Mouse (Mus musculus): Measurements from ENCODE around the gene Ctnnbl1. TPM values are rescaled to one million over a fixed set of nuclear protein-coding genes. Genes with fewer than 3 reads are reported as not detected.

Ctnnbl1 gene
- total and polyA plus RNA-seq, 3 experiments, result 46.0 to 57.2 (median 48.6) TPM

GRCm38 (mm10) chr2:157802666-157803065 lies 65.5 kb downstream of the Ctnnbl1 start:
- no peak overlapping the region for H3K4me3 ChIP-seq (replicated peaks in 1 of 3; ENCODE audit: low read depth in 2 of 3, low read length in 2 of 3, poor library complexity in 1 of 3)
- H3K4me1 ChIP-seq (ENCODE audit: control insufficient read depth in 1 of 2, insufficient read depth in 2 of 2), result peaks cover 2 to 85% of the 10 kb centered on the region in 2 experiments; a peak in 2 of 4 replicates
- H3K9me3 ChIP-seq (replicated peaks; ENCODE audit: low read length), result no peaks in the 10 kb centered on the region
- H3K27ac ChIP-seq (ENCODE audit: insufficient read depth, low read depth), result no peak overlapping the region
- peaks cover 8 to 46% of the 10 kb centered on the region in 2 experiments for H3K36me3 ChIP-seq (replicated peaks in 1 of 2; ENCODE audit: control insufficient read depth in 1 of 2, insufficient read depth in 1 of 2, low read length in 1 of 2)
- dilution Hi-C loops (cut with MboI; ENCODE audit: extremely low pct_ligation_motif_present, extremely low pct_unique_long_range_greater_than_20kb, low sequenced_read_pairs), result no loop called here
- TF ChIP-seq HCFC1 (IDR thresholded peaks at IDR 0.05; ENCODE audit: low read depth, low read length) (no peak), ELF1 (IDR thresholded peaks at IDR 0.05; ENCODE audit: low read depth, low read length) (no peak), GABPA (IDR thresholded peaks at IDR 0.05; ENCODE audit: insufficient replicate concordance, low read depth, low read length) (no peak), CHD2 (IDR thresholded peaks at IDR 0.05; ENCODE audit: low read length) (no peak), IRF4 (IDR thresholded peaks at IDR 0.05; ENCODE audit: low read depth, low read length) (no peak), ZNF384 (IDR thresholded peaks at IDR 0.05; ENCODE audit: low read depth, low read length) (no peak), MYC (IDR thresholded peaks at IDR 0.05; ENCODE audit: low read depth, low read length) (no peak), SIN3A (IDR thresholded peaks at IDR 0.05; ENCODE audit: low read length) (no peak), MEF2A (IDR thresholded peaks at IDR 0.05; ENCODE audit: borderline replicate concordance, low read depth, low read length) (no peak)
- H3K27me3 ChIP-seq (replicated peaks), result no peaks in the 10 kb centered on the region
- in situ Hi-C loops (cut with MboI; ENCODE audit: low pct_ligation_motif_present, low pct_unique_long_range_greater_than_20kb, low sequenced_read_pairs), result no loop called here
- H3K4me2 ChIP-seq (ENCODE audit: insufficient read depth, low read depth, poor library complexity, severe bottlenecking), result no peak overlapping the region
- no peak overlapping the region for H3K9ac ChIP-seq (ENCODE audit: insufficient read depth, low read depth)
- no peak for DNase-seq (ENCODE audit: extremely low read depth)
- no peaks in the 10 kb centered on the region for H3K79me2 ChIP-seq (replicated peaks; ENCODE audit: control insufficient read depth, extremely low read depth, insufficient read depth, poor library complexity, severe bottlenecking)

- Histone ChIP-seq H3K4me1 (ENCODE audit: control insufficient read depth in 1 of 2, insufficient read depth in 2 of 2) (peaks cover 8 to 86% of the 10 kb centered on the region in 2 experiments), H3K79me2 (replicated peaks; ENCODE audit: control insufficient read depth, extremely low read depth, insufficient read depth, poor library complexity, severe bottlenecking) (no peaks in the 10 kb centered on the region), H3K4me2 (ENCODE audit: insufficient read depth, low read depth, poor library complexity, severe bottlenecking) (no peak overlapping the region), H3K27me3 (replicated peaks) (no peaks in the 10 kb centered on the region), H3K36me3 (replicated peaks in 1 of 2; ENCODE audit: control insufficient read depth in 1 of 2, insufficient read depth in 1 of 2, low read length in 1 of 2) (peaks cover 7 to 40% of the 10 kb centered on the region in 2 experiments), H3K9ac (ENCODE audit: insufficient read depth, low read depth) (no peak overlapping the region), H3K4me3 (replicated peaks in 1 of 3; ENCODE audit: low read depth in 2 of 3, low read length in 2 of 3, poor library complexity in 1 of 3) (no peak overlapping the region), H3K27ac (ENCODE audit: insufficient read depth, low read depth) (no peak overlapping the region), H3K9me3 (replicated peaks; ENCODE audit: low read length) (no peaks in the 10 kb centered on the region)
- no peak for DNase-seq (ENCODE audit: extremely low read depth)
- in situ Hi-C loops (cut with MboI; ENCODE audit: low pct_ligation_motif_present, low pct_unique_long_range_greater_than_20kb, low sequenced_read_pairs), result no loop called here
- TF ChIP-seq NRF1 (IDR thresholded peaks at IDR 0.05; ENCODE audit: low read depth, low read length) (no peak), UBTF (IDR thresholded peaks at IDR 0.05; ENCODE audit: low read depth, low read length) (no peak), BHLHE40 (IDR thresholded peaks at IDR 0.05; ENCODE audit: low read depth, low read length) (no peak)
- dilution Hi-C loops (cut with MboI; ENCODE audit: extremely low pct_ligation_motif_present, extremely low pct_unique_long_range_greater_than_20kb, low sequenced_read_pairs), result no loop called here
Measured at GRCm38 (mm10) chr2:157804388-157804787, 67.2 kb downstream of the Ctnnbl1 start.

- Histone ChIP-seq H3K27ac (ENCODE audit: insufficient read depth, low read depth) (no peak overlapping the region), H3K9me3 (replicated peaks; ENCODE audit: low read length) (no peaks in the 10 kb centered on the region), H3K36me3 (replicated peaks in 1 of 2; ENCODE audit: control insufficient read depth in 1 of 2, insufficient read depth in 1 of 2, low read length in 1 of 2) (peaks cover 5 to 40% of the 10 kb centered on the region in 2 experiments), H3K4me3 (replicated peaks in 1 of 3; ENCODE audit: low read depth in 2 of 3, low read length in 2 of 3, poor library complexity in 1 of 3) (no peak overlapping the region), H3K4me1 (ENCODE audit: control insufficient read depth in 1 of 2, insufficient read depth in 2 of 2) (peaks cover 8 to 79% of the 10 kb centered on the region in 2 experiments), H3K4me2 (ENCODE audit: insufficient read depth, low read depth, poor library complexity, severe bottlenecking) (no peak overlapping the region), H3K27me3 (replicated peaks) (no peaks in the 10 kb centered on the region), H3K9ac (ENCODE audit: insufficient read depth, low read depth) (no peak overlapping the region), H3K79me2 (replicated peaks; ENCODE audit: control insufficient read depth, extremely low read depth, insufficient read depth, poor library complexity, severe bottlenecking) (no peaks in the 10 kb centered on the region)
- TF ChIP-seq HCFC1 (IDR thresholded peaks at IDR 0.05; ENCODE audit: low read depth, low read length), result no peak
- no peak for TF ChIP-seq RAD21 (IDR thresholded peaks at IDR 0.05; ENCODE audit: low read depth, low read length)
- in situ Hi-C loops (cut with MboI; ENCODE audit: low pct_ligation_motif_present, low pct_unique_long_range_greater_than_20kb, low sequenced_read_pairs), result no loop called here
- dilution Hi-C loops (cut with MboI; ENCODE audit: extremely low pct_ligation_motif_present, extremely low pct_unique_long_range_greater_than_20kb, low sequenced_read_pairs), result no loop called here
- no peak for DNase-seq (ENCODE audit: extremely low read depth)
Measured at GRCm38 (mm10) chr2:157805091-157805490, 67.9 kb downstream of the Ctnnbl1 start.
